Mouse (Mus musculus): ENCODE measurements around the gene Dynlrb1. TPM values are rescaled to one million over a fixed set of nuclear protein-coding genes. Genes with fewer than 3 reads are reported as not detected.
A peak's percentile ranks its signal among the peaks of the same experiment; 100 is the strongest.

Dynlrb1 gene
- polyA plus RNA-seq, 1 experiment from 2014 or later, result 511 TPM

DNA sequence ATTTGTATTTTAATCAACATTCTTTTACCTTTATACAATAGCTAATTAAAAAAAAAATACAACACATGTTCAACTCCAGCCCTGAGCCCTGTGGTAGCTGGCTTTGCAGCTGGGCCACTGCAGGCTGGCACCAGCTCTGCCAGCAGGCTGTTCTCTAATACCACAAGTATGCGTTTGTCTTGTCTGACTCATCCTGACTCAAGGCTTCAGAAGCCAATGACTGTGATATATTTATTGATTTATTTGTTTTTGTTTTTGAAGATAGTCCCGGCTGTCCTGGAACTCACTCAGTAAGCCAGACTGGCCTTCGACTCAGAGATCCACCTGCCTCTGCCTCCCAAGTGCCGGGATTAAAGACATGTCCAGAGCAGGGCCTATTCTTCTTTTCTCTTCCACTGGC is 57.6 kb downstream of the Dynlrb1 start:
- WGBS, result 96% methylated on average over 4 of the region's 4 CpGs
- Histone ChIP-seq H3K36me3 (ENCODE audit: control insufficient read depth, insufficient read depth, low read length) (peaks cover 88% of the 10 kb centered on the region), H3K27ac (replicated peaks in 1 of 2; ENCODE audit: control insufficient read depth in 1 of 2, insufficient read depth in 1 of 2, low read depth in 2 of 2, low read length in 2 of 2) (peak overlapping the region in 1 of 2 experiments; percentile 42; a peak in 2 of 4 replicates), H3K4me3 (ENCODE audit: control insufficient read depth in 1 of 2, insufficient read depth in 1 of 2, low read depth in 1 of 2, low read length in 2 of 2) (no peak overlapping the region), H3K9me3 (ENCODE audit: control insufficient read depth, low read length) (no peaks in the 10 kb centered on the region), H3K4me1 (ENCODE audit: control insufficient read depth in 2 of 2, insufficient read depth in 2 of 2, low read length in 2 of 2) (peaks cover 0 to 2% of the 10 kb centered on the region in 2 experiments; a peak in 1 of 4 replicates), H3K27me3 (ENCODE audit: control insufficient read depth, insufficient read depth, low read length) (no peaks in the 10 kb centered on the region), H3K9ac (ENCODE audit: low read length) (no peak overlapping the region), H3K4me2 (ENCODE audit: low read length) (no peak overlapping the region)
- ATAC-seq (ENCODE audit: insufficient number of reproducible peaks, insufficient read depth, low FRiP score, low read depth), result no peak

- Histone ChIP-seq H3K9me3 (ENCODE audit: control insufficient read depth, low read length) (no peaks in the 10 kb centered on the region), H3K4me3 (ENCODE audit: control insufficient read depth in 1 of 2, insufficient read depth in 1 of 2, low read depth in 1 of 2, low read length in 2 of 2) (no peak overlapping the region), H3K4me1 (ENCODE audit: control insufficient read depth in 2 of 2, insufficient read depth in 2 of 2, low read length in 2 of 2) (peaks cover 2 to 8% of the 10 kb centered on the region in 2 experiments; a peak in 3 of 4 replicates), H3K36me3 (ENCODE audit: control insufficient read depth, insufficient read depth, low read length) (peaks cover 90% of the 10 kb centered on the region), H3K4me2 (ENCODE audit: low read length) (no peak overlapping the region), H3K9ac (ENCODE audit: low read length) (no peak overlapping the region), H3K27ac (replicated peaks in 1 of 2; ENCODE audit: control insufficient read depth in 1 of 2, insufficient read depth in 1 of 2, low read depth in 2 of 2, low read length in 2 of 2) (no peak overlapping the region), H3K27me3 (ENCODE audit: control insufficient read depth, insufficient read depth, low read length) (no peaks in the 10 kb centered on the region)
- WGBS, result 90% methylated on average over 6 of the region's 6 CpGs
- no peak for ATAC-seq (ENCODE audit: insufficient number of reproducible peaks, insufficient read depth, low FRiP score, low read depth)
Observed at GRCm38 (mm10) chr2:155295453-155295852, 59.1 kb downstream of the Dynlrb1 start.

DNA sequence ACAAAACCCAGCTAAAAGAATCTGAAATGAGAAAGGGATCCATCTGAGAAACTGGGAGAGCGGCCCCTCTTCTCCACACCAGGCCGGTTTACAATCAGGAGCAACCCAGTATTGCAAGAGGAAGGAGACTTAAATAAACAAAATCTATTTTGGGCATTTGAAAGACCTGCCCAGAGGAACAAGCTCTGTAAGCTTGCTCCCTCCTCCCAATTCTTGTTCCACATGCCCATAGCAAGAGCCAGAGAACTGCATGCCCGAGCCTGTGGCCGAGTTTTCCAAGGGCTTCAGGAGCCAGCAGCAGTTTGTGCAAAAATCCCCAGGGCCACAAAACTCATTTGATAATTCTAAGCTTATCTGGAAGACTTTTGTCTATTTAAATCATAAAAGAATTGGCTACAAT is 63.2 kb downstream of the Dynlrb1 start:
- Histone ChIP-seq H3K4me1 (ENCODE audit: control insufficient read depth in 2 of 2, insufficient read depth in 2 of 2, low read length in 2 of 2) (peaks cover 0 to 8% of the 10 kb centered on the region in 2 experiments; a peak in 2 of 4 replicates), H3K9me3 (ENCODE audit: control insufficient read depth, low read length) (no peaks in the 10 kb centered on the region), H3K27me3 (ENCODE audit: control insufficient read depth, insufficient read depth, low read length) (no peaks in the 10 kb centered on the region), H3K4me3 (ENCODE audit: control insufficient read depth in 1 of 2, insufficient read depth in 1 of 2, low read depth in 1 of 2, low read length in 2 of 2) (no peak overlapping the region), H3K9ac (ENCODE audit: low read length) (peak overlapping the region; percentile 25; the same call in 1 of the 2 replicates), H3K36me3 (ENCODE audit: control insufficient read depth, insufficient read depth, low read length) (peaks cover 74% of the 10 kb centered on the region), H3K27ac (replicated peaks in 1 of 2; ENCODE audit: control insufficient read depth in 1 of 2, insufficient read depth in 1 of 2, low read depth in 2 of 2, low read length in 2 of 2) (peak overlapping the region; percentile 62 to 81; a peak in 3 of 4 replicates), H3K4me2 (ENCODE audit: low read length) (no peak overlapping the region)
- no peak; the same call in 1 of the 2 replicates for ATAC-seq (ENCODE audit: insufficient number of reproducible peaks, insufficient read depth, low FRiP score, low read depth)
- 35% methylated on average over 4 of the region's 4 CpGs for WGBS

Other genes starting within 250 kb of the Dynlrb1 start
- gene Gm14226, start 218.3 kb upstream of the Dynlrb1 start, polyA plus RNA-seq (2014; fragmentation: Nextera tagmentation; extraction: Ambion mirVana), result 0.61 and 0.69 TPM in 2 replicates
- gene Ahcy, start 162.0 kb upstream of the Dynlrb1 start, polyA plus RNA-seq (2014; fragmentation: Nextera tagmentation; extraction: Ambion mirVana), result 46.0 and 46.7 TPM in 2 replicates
- 37.1 and 39.8 TPM in 2 replicates for gene Itch, start 103.0 kb upstream of the Dynlrb1 start, polyA plus RNA-seq (2014; fragmentation: Nextera tagmentation; extraction: Ambion mirVana)
- gene Map1lc3a, start 39.8 kb downstream of the Dynlrb1 start, polyA plus RNA-seq (2014; fragmentation: Nextera tagmentation; extraction: Ambion mirVana), result 359 and 441 TPM in 2 replicates
- gene Pigu, start 120.9 kb downstream of the Dynlrb1 start, polyA plus RNA-seq (2014; fragmentation: Nextera tagmentation; extraction: Ambion mirVana), result 54.1 and 57.0 TPM in 2 replicates
- gene Trp53inp2, start 144.5 kb downstream of the Dynlrb1 start, polyA plus RNA-seq (2014; fragmentation: Nextera tagmentation; extraction: Ambion mirVana), result 96.9 and 97.0 TPM in 2 replicates
- gene Ncoa6, start 237.4 kb downstream of the Dynlrb1 start, polyA plus RNA-seq (2014; fragmentation: Nextera tagmentation; extraction: Ambion mirVana), result 21.1 and 21.9 TPM in 2 replicates